Mouse (Mus musculus) heart, embryonic 11.5 days (tissue): Measurements from ENCODE around the gene Rps25. TPM values are rescaled to one million over a fixed set of nuclear protein-coding genes. Genes with fewer than 3 reads are reported as not detected.
"Not testable (repeated sequence)": the region's sequence is repeated elsewhere in the genome, so short reads cannot be mapped to it uniquely, and the experiment has no call there.

ENCODE experiments used
- ATAC-seq: fragments of 200-750 bp; cut with Nextera tagmentation; replicated peaks from 2 replicates; pipeline ENCODE4 v1.8.0; 2017; ENCODE audit warnings: moderate library complexity; ENCODE audit not compliant: insufficient number of reproducible peaks, low FRiP score, low TSS enrichment
- H3K27ac ChIP-seq: fragments of 300-500 bp; sonication (generic); 2 replicates; pipeline ENCODE4 v1.5.1; 2014; ENCODE audit warnings: mild to moderate bottlenecking, low read depth, low read length
- H3K27me3 ChIP-seq: fragments of 300-500 bp; sonication (generic); 2 replicates; pipeline ENCODE4 v1.6.1; 2014; ENCODE audit warnings: mild to moderate bottlenecking, low read length, mixed read lengths; ENCODE audit not compliant: control insufficient read depth, insufficient read depth
- H3K36me3 ChIP-seq: fragments of 300-500 bp; sonication (generic); 2 replicates; pipeline ENCODE4 v1.6.1; 2014; ENCODE audit warnings: mild to moderate bottlenecking, low read length, moderate library complexity, mixed read lengths; ENCODE audit not compliant: control insufficient read depth, insufficient read depth
- H3K4me1 ChIP-seq: fragments of 300-500 bp; sonication (generic); 2 replicates; pipeline ENCODE4 v1.6.1; 2014; ENCODE audit warnings: low read length; ENCODE audit not compliant: control insufficient read depth, insufficient read depth
- H3K4me2 ChIP-seq: fragments of 300-500 bp; sonication (generic); 2 replicates; pipeline ENCODE4 v1.6.1; 2014; ENCODE audit warnings: mild to moderate bottlenecking, moderate library complexity
- H3K4me3 ChIP-seq: fragments of 300-500 bp; sonication (generic); 2 replicates; pipeline ENCODE4 v1.5.1; 2014; ENCODE audit warnings: low read depth, low read length
- H3K9ac ChIP-seq: fragments of 300-500 bp; sonication (generic); 2 replicates; pipeline ENCODE4 v1.6.1; 2014; ENCODE audit warnings: mild to moderate bottlenecking, low read depth, low read length, moderate library complexity
- H3K9me3 ChIP-seq: fragments of 300-500 bp; sonication (generic); replicated peaks from 2 replicates; pipeline ENCODE4 v1.6.1; 2016; ENCODE audit warnings: low read length; ENCODE audit not compliant: control insufficient read depth
- WGBS: fragments of 180-500 bp; shearing (Covaris S2); extraction: QIAGEN DNeasy Blood & Tissue Kit; methylation state at CpG from one replicate; pipeline ENCODE4 v1.1.7; 2014; ENCODE audit not compliant: insufficient replicate concordance; 5-methylcytosine and 5-hydroxymethylcytosine counted together
- polyA plus RNA-seq: library from polyadenylated mRNA; unstranded; fragments of >200 nt; fragmentation: Nextera tagmentation; extraction: Ambion mirVana; gene quantifications from 2 replicates; pipeline ENCODE4 v1.2.1, GENCODE M21; 2014

The Rps25 gene
- polyA plus RNA-seq, 1 experiment from 2014 or later: 1,582 TPM

GRCm38 (mm10) chr9:44410647-44411336 lies 3.9 kb downstream of the Rps25 start:
- WGBS: 85% methylated on average over 2 of the region's 2 CpGs
- H3K27ac ChIP-seq: no peak overlapping the region
- H3K4me2 ChIP-seq: no peak overlapping the region
- no peaks in the 10 kb centered on the region for H3K27me3 ChIP-seq
- ATAC-seq: no peak
- peaks cover 4% of the 10 kb centered on the region for H3K4me1 ChIP-seq
- H3K9me3 ChIP-seq: no peaks in the 10 kb centered on the region
- no peak overlapping the region for H3K4me3 ChIP-seq
- H3K9ac ChIP-seq: no peak overlapping the region
- H3K36me3 ChIP-seq: peaks cover 26% of the 10 kb centered on the region

GRCm38 (mm10) chr9:44411601-44412130 lies 4.7 kb downstream of the Rps25 start:
- Histone ChIP-seq H3K9me3 (no peaks in the 10 kb centered on the region), H3K4me3 (no peak overlapping the region), H3K4me1 (peaks cover 4% of the 10 kb centered on the region), H3K27ac (no peak overlapping the region), H3K36me3 (peaks cover 26% of the 10 kb centered on the region), H3K4me2 (no peak overlapping the region), H3K9ac (no peak overlapping the region), H3K27me3 (no peaks in the 10 kb centered on the region)
- ATAC-seq: no peak
- 86% methylated on average over 1 of the region's 1 CpGs for WGBS

GRCm38 (mm10) chr9:44412306-44412705 lies 5.4 kb downstream of the Rps25 start:
- peaks cover 8% of the 10 kb centered on the region for H3K4me1 ChIP-seq
- WGBS: 70% methylated on average over 4 of the region's 4 CpGs
- H3K9me3 ChIP-seq: no peaks in the 10 kb centered on the region
- no peak for ATAC-seq
- peaks cover 26% of the 10 kb centered on the region for H3K36me3 ChIP-seq
- no peak overlapping the region for H3K27ac ChIP-seq
- H3K4me2 ChIP-seq: no peak overlapping the region
- no peak overlapping the region for H3K9ac ChIP-seq
- no peaks in the 10 kb centered on the region for H3K27me3 ChIP-seq
- no peak overlapping the region for H3K4me3 ChIP-seq

GRCm38 (mm10) chr9:44412781-44413180 lies 5.8 kb downstream of the Rps25 start:
- Histone ChIP-seq H3K9ac (no peak overlapping the region), H3K9me3 (no peaks in the 10 kb centered on the region), H3K36me3 (peaks cover 26% of the 10 kb centered on the region), H3K4me3 (no peak overlapping the region), H3K4me2 (no peak overlapping the region), H3K27ac (no peak overlapping the region), H3K27me3 (no peaks in the 10 kb centered on the region), H3K4me1 (peaks cover 9% of the 10 kb centered on the region)
- ATAC-seq: no peak
- WGBS: 62% methylated on average over 2 of the region's 2 CpGs

- H3K9me3 ChIP-seq: no peaks in the 10 kb centered on the region
- peaks cover 4% of the 10 kb centered on the region for H3K36me3 ChIP-seq
- peak overlapping the region; percentile 70 for H3K4me3 ChIP-seq
- no peaks in the 10 kb centered on the region for H3K27me3 ChIP-seq
- H3K9ac ChIP-seq: peak overlapping the region; percentile 80
- ATAC-seq: peak; percentile 69
- H3K4me1 ChIP-seq: peaks cover 5% of the 10 kb centered on the region
- H3K27ac ChIP-seq: peak overlapping the region; percentile 54
- peak overlapping the region; percentile 94 for H3K4me2 ChIP-seq
- 8% methylated on average over 26 of the region's 26 CpGs for WGBS
These were observed 10.4 kb downstream of the Rps25 start for GRCm38 (mm10) chr9:44417156-44417891.

- Histone ChIP-seq H3K36me3 (peaks cover under 1% of the 10 kb centered on the region), H3K27me3 (no peaks in the 10 kb centered on the region), H3K27ac (peak overlapping the region; percentile 54), H3K9ac (peak overlapping the region; percentile 80), H3K4me2 (peak overlapping the region; percentile 94), H3K4me1 (peaks cover 5% of the 10 kb centered on the region), H3K4me3 (peak overlapping the region; percentile 70), H3K9me3 (no peaks in the 10 kb centered on the region)
- ATAC-seq: peak; percentile 94
- 1% methylated on average over 38 of the region's 38 CpGs for WGBS
These were observed 11.0 kb downstream of the Rps25 start for GRCm38 (mm10) chr9:44417892-44418363.

- 74% methylated on average over 14 of the region's 14 CpGs for WGBS
- peak within 1 kb of the TSS; percentile 54 for H3K27ac ChIP-seq
- peaks cover 5% of the 10 kb centered on the region for H3K4me1 ChIP-seq
- no peaks in the 10 kb centered on the region for H3K9me3 ChIP-seq
- peak within 1 kb of the TSS; percentile 80 for H3K9ac ChIP-seq
- peak within 1 kb of the TSS; percentile 94 for H3K4me2 ChIP-seq
- no peak for ATAC-seq
- no peaks in the 10 kb centered on the region for H3K36me3 ChIP-seq
- no peaks in the 10 kb centered on the region for H3K27me3 ChIP-seq
- peak within 1 kb of the TSS; percentile 70 for H3K4me3 ChIP-seq
These were observed 11.8 kb downstream of the Rps25 start, which contains the start of gene Ccdc84 for GRCm38 (mm10) chr9:44418519-44419385. TSS of gene Ccdc84 (minus strand) at chr9:44418569.

- H3K4me3 ChIP-seq, ATAC-seq: not testable (repeated sequence)
- WGBS: 87% methylated on average over 9 of the region's 9 CpGs
These were observed 12.8 kb downstream of the Rps25 start for GRCm38 (mm10) chr9:44419730-44420129.

More at GRCm38 (mm10) chr9:44419730-44420129, 12.8 kb downstream of the Rps25 start:
- H3K4me1 ChIP-seq, H3K27ac ChIP-seq, H3K9me3 ChIP-seq, H3K36me3 ChIP-seq, H3K9ac ChIP-seq, H3K4me2 ChIP-seq, H3K27me3 ChIP-seq: not testable (repeated sequence)
